Mouse (Mus musculus) C2C12 (cell line): ENCODE results near the gene Alkbh3.

ENCODE experiments used
- CEBPB ChIP-seq: IDR thresholded peaks from one replicate; pipeline ENCODE4 v1.6.1; 2011; ENCODE audit warnings: low read depth, mild to moderate bottlenecking, control low read depth, moderate library complexity
- CTCF ChIP-seq: IDR thresholded peaks from one replicate; pipeline ENCODE4 v1.5.1; 2011; ENCODE audit not compliant: control insufficient read depth, insufficient read depth, insufficient read length
- FOSL1 ChIP-seq: IDR thresholded peaks from one replicate; pipeline ENCODE4 v1.8.0; 2011; ENCODE audit warnings: mild to moderate bottlenecking, low read length; ENCODE audit not compliant: poor library complexity, insufficient read depth, severe bottlenecking
- MAX ChIP-seq: IDR thresholded peaks from one replicate; pipeline ENCODE4 v1.6.1; 2011; ENCODE audit warnings: mild to moderate bottlenecking, control low read depth
- USF1 ChIP-seq: IDR thresholded peaks from one replicate; pipeline ENCODE4 v1.6.1; 2011; ENCODE audit warnings: low read depth, mild to moderate bottlenecking, control low read depth, moderate library complexity

DNA sequence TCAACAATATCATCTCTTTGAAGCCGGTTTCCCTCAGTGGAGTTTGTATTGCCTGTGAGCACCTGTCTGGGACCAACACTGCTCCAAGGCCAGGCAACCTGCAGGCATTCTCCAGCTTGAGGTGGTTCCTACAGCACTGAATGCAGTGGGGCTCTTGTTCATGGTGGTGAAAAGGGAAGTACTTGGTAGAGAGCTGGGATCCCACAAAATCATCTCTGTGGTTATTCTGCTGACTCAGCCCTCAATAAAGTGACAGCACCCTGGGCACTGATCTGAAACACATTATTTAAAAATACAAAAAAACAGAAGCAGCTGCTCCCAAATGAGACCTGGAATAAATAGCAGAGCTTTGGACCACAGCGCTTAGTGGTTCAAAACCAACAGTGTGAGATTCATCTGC, 22.2 kb downstream of the Alkbh3 start:
- no peak for TF ChIP-seq USF1
- TF ChIP-seq CTCF, result no peak
- no peak for TF ChIP-seq MAX
- TF ChIP-seq CEBPB, result no peak
- TF ChIP-seq FOSL1, result no peak
